Mouse (Mus musculus): ENCODE measurements around the gene Zfp58. TPM values are rescaled to one million over a fixed set of nuclear protein-coding genes. Genes with fewer than 3 reads are reported as not detected.

Gene Zfp58
- polyA plus RNA-seq (2015; fragmentation: Nextera tagmentation; extraction: Ambion mirVana), result 8.9 TPM in 2 replicates

DNA sequence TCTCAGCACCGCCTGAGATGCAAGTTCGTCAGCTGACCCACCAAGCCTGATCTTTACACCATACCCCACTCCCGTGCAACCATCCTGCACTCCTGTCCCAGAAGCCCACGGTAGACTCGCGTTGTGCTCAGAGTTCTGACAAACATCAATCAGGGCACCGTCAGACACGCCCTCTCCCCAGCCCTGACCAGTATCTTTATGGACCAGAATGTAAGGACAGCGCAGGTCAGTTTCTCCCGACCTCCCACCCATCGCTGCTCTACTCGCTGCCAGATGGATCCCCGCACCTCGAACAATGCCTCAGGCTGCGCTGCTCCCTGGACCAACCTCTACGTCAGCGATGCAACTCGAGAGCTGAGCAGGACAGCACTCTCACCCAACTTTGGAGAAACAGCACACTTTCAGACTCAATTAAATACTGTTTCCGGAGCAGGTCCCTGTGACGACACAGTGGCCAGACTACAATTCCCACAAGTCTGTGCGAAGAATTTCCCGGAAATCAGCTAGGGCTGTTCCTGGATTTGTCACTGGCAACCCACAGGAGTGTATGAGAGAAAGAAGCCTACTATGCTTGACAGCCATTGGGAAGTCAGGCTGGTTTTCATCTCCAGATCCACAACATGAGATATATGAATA is at the start of gene Zfp58:
Gene Zfp58, minus strand, starts transcription at position 472 of the 636 bp plus-strand sequence.
- Histone ChIP-seq H3K4me1 (ENCODE audit: control insufficient read depth, insufficient read depth, low read length) (peaks cover 7% of the 10 kb centered on the region), H3K36me3 (ENCODE audit: control insufficient read depth, insufficient read depth) (peaks cover 5% of the 10 kb centered on the region), H3K9me3 (replicated peaks; ENCODE audit: control insufficient read depth, low read length) (0 out of 2 replicates have a peak, but pooled peaks cover 3% of the 10 kb centered on the region), H3K27me3 (ENCODE audit: control insufficient read depth, insufficient read depth, low read length) (no peaks in the 10 kb centered on the region), H3K9ac (ENCODE audit: low read length) (peak within 1 kb of the TSS; percentile 90), H3K4me2 (ENCODE audit: low read depth, low read length) (peak within 1 kb of the TSS; percentile 91), H3K4me3 (ENCODE audit: low read length) (peak within 1 kb of the TSS; percentile 97), H3K27ac (ENCODE audit: low read length) (peak within 1 kb of the TSS; percentile 40)
- ATAC-seq (replicated peaks; ENCODE audit: extremely low read depth, insufficient read depth, low FRiP score), result peak; percentile 97
- under 1% methylated on average over 22 of the region's 22 CpGs for WGBS

DNA sequence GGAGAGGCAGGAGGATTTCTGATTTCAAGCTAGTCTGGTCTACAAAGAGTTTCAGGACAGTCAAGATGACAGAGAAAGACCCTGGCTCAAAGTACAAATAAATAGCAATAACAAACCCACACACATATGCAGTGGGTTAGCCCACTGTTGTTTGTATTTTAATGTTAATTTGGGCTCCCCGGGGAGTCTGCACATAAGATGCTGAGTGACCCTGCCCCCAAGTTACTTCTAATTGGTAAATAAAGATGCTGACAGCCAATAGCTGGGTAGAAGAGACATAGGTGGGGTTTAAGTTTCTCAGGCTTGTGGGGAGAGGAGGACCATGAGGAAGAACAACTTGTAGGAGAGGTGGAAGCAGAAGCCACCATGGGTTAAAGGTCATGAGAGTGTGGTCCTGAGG is 45.6 kb upstream of the Zfp58 start:
- no peak overlapping the region for H3K4me3 ChIP-seq (ENCODE audit: low read length)
- H3K9ac ChIP-seq (ENCODE audit: low read length), result no peak overlapping the region
- no peak overlapping the region for H3K27ac ChIP-seq (ENCODE audit: low read length)
- ATAC-seq (replicated peaks; ENCODE audit: extremely low read depth, insufficient read depth, low FRiP score), result no peak
- WGBS, result 93% methylated on average over 1 of the region's 1 CpGs
- H3K27me3 ChIP-seq (ENCODE audit: control insufficient read depth, insufficient read depth, low read length), result no peaks in the 10 kb centered on the region
- H3K4me1 ChIP-seq (ENCODE audit: control insufficient read depth, insufficient read depth, low read length), result no peaks in the 10 kb centered on the region
- H3K36me3 ChIP-seq (ENCODE audit: control insufficient read depth, insufficient read depth), result peaks cover 36% of the 10 kb centered on the region
- H3K4me2 ChIP-seq (ENCODE audit: low read depth, low read length), result no peak overlapping the region
- no peaks in the 10 kb centered on the region for H3K9me3 ChIP-seq (replicated peaks; ENCODE audit: control insufficient read depth, low read length)

DNA sequence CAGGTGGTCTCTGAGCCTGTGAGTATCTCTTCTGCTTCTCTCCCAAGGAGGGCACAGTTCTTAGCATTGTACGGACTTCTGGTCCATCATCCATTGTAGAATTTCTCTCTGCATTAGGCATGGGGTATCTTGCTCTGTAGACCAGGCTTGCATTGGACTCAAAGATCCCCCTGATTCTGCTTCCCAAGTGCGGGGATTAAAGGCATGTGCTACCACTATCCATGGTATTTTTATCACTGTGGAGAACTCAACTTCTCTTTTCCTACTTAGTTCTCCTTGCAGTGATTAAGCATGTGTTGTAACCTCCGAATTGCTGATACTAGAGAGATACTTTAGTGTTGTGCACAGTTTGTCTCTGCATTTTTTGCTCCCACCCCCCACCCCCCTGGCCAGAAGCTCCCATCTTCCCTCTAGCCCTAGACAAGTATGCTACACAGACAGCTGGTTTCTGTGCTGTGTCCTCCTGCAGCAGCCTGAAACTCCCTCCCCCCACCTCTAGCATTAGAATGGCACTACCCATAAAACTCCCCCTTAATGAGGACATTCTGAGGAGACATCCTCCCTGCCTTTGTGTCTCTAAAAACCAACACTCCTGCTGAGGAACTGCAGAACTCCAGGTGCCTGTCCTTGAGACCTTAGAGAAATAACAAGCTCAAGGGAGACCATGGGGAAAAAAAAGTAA is 26.8 kb upstream of the Zfp58 start:
- 70% methylated on average over 3 of the region's 3 CpGs for WGBS
- Histone ChIP-seq H3K4me1 (ENCODE audit: control insufficient read depth, insufficient read depth, low read length) (peaks cover 15% of the 10 kb centered on the region), H3K36me3 (ENCODE audit: control insufficient read depth, insufficient read depth) (no peaks in the 10 kb centered on the region), H3K9me3 (replicated peaks; ENCODE audit: control insufficient read depth, low read length) (no peaks in the 10 kb centered on the region), H3K4me2 (ENCODE audit: low read depth, low read length) (no peak overlapping the region), H3K27me3 (ENCODE audit: control insufficient read depth, insufficient read depth, low read length) (no peaks in the 10 kb centered on the region), H3K27ac (ENCODE audit: low read length) (no peak overlapping the region), H3K9ac (ENCODE audit: low read length) (no peak overlapping the region), H3K4me3 (ENCODE audit: low read length) (no peak overlapping the region)
- ATAC-seq (replicated peaks; ENCODE audit: extremely low read depth, insufficient read depth, low FRiP score), result no peak

DNA sequence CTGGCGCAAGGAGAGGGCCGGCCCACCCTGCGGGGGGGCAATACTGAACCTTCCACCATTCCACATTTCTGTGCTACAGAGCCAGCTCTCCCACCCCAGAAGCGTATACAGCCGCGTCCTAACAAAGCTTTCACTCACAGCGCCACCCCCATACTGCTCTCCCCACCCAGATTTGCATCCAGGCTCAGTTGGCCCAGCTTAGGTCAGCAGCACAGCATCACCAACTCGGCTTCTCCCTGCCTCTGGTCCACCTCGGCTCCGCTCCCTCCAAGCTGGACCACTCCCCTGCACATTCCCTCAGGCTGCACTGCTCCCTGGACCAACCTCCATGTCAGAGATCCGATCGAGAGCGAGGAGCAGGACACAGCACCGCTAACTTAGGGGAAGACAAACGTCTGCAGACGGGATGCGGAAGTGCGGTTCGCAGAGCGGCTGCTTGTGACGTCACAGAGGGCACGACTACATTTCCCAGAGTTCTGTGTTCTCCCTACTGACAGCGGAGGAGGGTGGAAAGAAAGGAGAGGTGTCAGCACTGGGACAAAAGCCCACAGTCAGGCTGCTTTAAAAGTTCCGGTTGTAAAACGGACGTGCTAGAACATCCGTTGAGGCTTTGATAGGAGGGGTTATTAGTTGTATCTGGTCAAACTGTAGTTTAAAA is 25.5 kb upstream of the Zfp58 start, which contains the start of the genes Gm26965 and Zfp87:
Gene Gm26965, minus strand, starts transcription at position 399 of the 658 bp plus-strand sequence.
Gene Zfp87, minus strand, starts transcription at position 425 of the 658 bp plus-strand sequence.
- peaks cover 15% of the 10 kb centered on the region for H3K4me1 ChIP-seq (ENCODE audit: control insufficient read depth, insufficient read depth, low read length)
- H3K4me2 ChIP-seq (ENCODE audit: low read depth, low read length), result peak within 1 kb of the TSS; percentile 95
- ATAC-seq (replicated peaks; ENCODE audit: extremely low read depth, insufficient read depth, low FRiP score), result peak; percentile 97
- H3K4me3 ChIP-seq (ENCODE audit: low read length), result peak within 1 kb of the TSS; percentile 98
- peak within 1 kb of the TSS; percentile 76 for H3K27ac ChIP-seq (ENCODE audit: low read length)
- H3K9me3 ChIP-seq (replicated peaks; ENCODE audit: control insufficient read depth, low read length), result no peaks in the 10 kb centered on the region
- WGBS, result under 1% methylated on average over 27 of the region's 27 CpGs
- H3K27me3 ChIP-seq (ENCODE audit: control insufficient read depth, insufficient read depth, low read length), result no peaks in the 10 kb centered on the region
- peak within 1 kb of the TSS; percentile 89 for H3K9ac ChIP-seq (ENCODE audit: low read length)
- H3K36me3 ChIP-seq (ENCODE audit: control insufficient read depth, insufficient read depth), result peaks cover 3% of the 10 kb centered on the region; the same call in 1 of the 2 replicates

DNA sequence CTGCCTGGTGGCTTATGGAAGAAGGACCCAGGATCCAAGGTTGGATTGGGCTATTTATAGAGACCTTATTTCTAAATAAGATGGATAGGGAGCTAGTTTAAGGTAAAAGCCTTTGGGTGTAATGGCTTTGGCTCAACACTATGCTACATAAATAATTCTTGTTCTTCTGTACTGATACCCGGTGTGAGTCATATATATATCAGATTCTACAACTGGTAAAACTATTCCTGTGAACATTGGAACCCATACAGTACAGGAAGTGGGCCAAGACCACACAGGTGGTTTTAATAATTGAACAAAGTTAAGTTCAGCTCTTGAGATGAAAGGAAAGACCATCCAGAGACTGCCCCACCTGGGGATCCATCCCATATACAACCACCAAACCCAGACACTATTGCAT is 553 bp upstream of the Zfp58 start:
- 82% methylated on average over 1 of the region's 1 CpGs for WGBS
- ATAC-seq (replicated peaks; ENCODE audit: extremely low read depth, insufficient read depth, low FRiP score), result no peak
- Histone ChIP-seq H3K4me1 (ENCODE audit: control insufficient read depth, insufficient read depth, low read length) (peaks cover 7% of the 10 kb centered on the region), H3K27me3 (ENCODE audit: control insufficient read depth, insufficient read depth, low read length) (no peaks in the 10 kb centered on the region), H3K9me3 (replicated peaks; ENCODE audit: control insufficient read depth, low read length) (0 out of 2 replicates have a peak, but pooled peaks cover 1% of the 10 kb centered on the region), H3K36me3 (ENCODE audit: control insufficient read depth, insufficient read depth) (peaks cover 2% of the 10 kb centered on the region; the same call in 1 of the 2 replicates), H3K27ac (ENCODE audit: low read length) (no peak overlapping the region), H3K4me3 (ENCODE audit: low read length) (no peak overlapping the region), H3K4me2 (ENCODE audit: low read depth, low read length) (peak overlapping the region; percentile 91; the same call in 1 of the 2 replicates), H3K9ac (ENCODE audit: low read length) (no peak overlapping the region)

DNA sequence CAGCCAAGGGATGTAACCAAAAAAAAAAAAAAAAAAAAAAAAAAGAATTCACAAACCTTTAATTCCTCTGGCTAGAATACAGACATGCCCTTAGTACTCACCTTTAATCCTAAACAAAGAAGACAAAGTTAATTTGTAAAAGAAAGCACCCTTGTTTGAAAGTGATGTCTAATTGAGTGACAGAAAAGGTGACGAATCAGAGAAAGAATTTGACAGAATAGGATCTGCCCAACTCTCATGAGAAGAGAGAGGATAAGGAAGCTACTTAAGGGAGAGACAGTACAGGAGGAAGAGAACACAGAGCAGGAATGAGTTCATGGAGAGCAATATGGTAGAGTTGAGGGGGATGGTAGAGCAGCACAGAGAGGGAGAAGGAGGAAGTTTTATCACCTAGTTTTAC is 4.7 kb downstream of the Zfp58 start:
- H3K36me3 ChIP-seq (ENCODE audit: control insufficient read depth, insufficient read depth), result peaks cover 45% of the 10 kb centered on the region
- H3K27ac ChIP-seq (ENCODE audit: low read length), result no peak overlapping the region
- 93% methylated on average over 1 of the region's 1 CpGs for whole genome bisulfite sequencing

DNA sequence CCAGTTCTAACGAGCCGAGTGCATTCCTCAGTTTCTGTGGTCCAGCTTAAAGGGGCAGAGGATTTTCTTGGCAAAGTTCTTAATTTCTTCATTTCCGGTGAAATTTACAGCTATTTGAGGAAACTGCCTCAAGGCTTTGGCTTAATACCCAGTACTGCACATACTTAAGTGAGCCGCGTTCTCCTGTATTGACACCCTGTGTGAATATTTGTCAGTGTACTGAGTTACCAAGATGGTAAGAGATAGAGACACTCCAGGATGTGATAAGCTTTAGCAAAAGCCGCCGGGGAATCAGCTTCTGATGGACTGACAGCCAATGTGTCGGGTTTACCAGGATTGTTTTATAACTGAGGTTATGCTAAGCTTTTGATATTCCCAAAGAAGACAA is 15.9 kb downstream of the Zfp58 start:
- Histone ChIP-seq H3K27me3 (ENCODE audit: control insufficient read depth, insufficient read depth, low read length) (no peaks in the 10 kb centered on the region), H3K9me3 (replicated peaks; ENCODE audit: control insufficient read depth, low read length) (no peaks in the 10 kb centered on the region), H3K27ac (ENCODE audit: low read length) (peak overlapping the region; percentile 15), H3K4me2 (ENCODE audit: low read depth, low read length) (peak overlapping the region; percentile 67), H3K36me3 (ENCODE audit: control insufficient read depth, insufficient read depth) (peaks cover 3% of the 10 kb centered on the region; the same call in 1 of the 2 replicates), H3K4me1 (ENCODE audit: control insufficient read depth, insufficient read depth, low read length) (peaks cover 6% of the 10 kb centered on the region), H3K4me3 (ENCODE audit: low read length) (peak overlapping the region; percentile 69), H3K9ac (ENCODE audit: low read length) (peak overlapping the region; percentile 72)
- WGBS, result 16% methylated on average over 8 of the region's 8 CpGs
- ATAC-seq (replicated peaks; ENCODE audit: extremely low read depth, insufficient read depth, low FRiP score), result peak; percentile 28; the same call in 1 of the 2 replicates

More for the DNA sequence above, 4.7 kb downstream of the Zfp58 start:
- no peaks in the 10 kb centered on the region for H3K27me3 ChIP-seq (ENCODE audit: control insufficient read depth, insufficient read depth, low read length)
- H3K4me3 ChIP-seq (ENCODE audit: low read length), result no peak overlapping the region
- peaks cover 22% of the 10 kb centered on the region for H3K9me3 ChIP-seq (replicated peaks; ENCODE audit: control insufficient read depth, low read length)
- no peak for ATAC-seq (replicated peaks; ENCODE audit: extremely low read depth, insufficient read depth, low FRiP score)
- peaks cover 7% of the 10 kb centered on the region for H3K4me1 ChIP-seq (ENCODE audit: control insufficient read depth, insufficient read depth, low read length)
- no peak overlapping the region for H3K9ac ChIP-seq (ENCODE audit: low read length)
- no peak overlapping the region for H3K4me2 ChIP-seq (ENCODE audit: low read depth, low read length)

DNA sequence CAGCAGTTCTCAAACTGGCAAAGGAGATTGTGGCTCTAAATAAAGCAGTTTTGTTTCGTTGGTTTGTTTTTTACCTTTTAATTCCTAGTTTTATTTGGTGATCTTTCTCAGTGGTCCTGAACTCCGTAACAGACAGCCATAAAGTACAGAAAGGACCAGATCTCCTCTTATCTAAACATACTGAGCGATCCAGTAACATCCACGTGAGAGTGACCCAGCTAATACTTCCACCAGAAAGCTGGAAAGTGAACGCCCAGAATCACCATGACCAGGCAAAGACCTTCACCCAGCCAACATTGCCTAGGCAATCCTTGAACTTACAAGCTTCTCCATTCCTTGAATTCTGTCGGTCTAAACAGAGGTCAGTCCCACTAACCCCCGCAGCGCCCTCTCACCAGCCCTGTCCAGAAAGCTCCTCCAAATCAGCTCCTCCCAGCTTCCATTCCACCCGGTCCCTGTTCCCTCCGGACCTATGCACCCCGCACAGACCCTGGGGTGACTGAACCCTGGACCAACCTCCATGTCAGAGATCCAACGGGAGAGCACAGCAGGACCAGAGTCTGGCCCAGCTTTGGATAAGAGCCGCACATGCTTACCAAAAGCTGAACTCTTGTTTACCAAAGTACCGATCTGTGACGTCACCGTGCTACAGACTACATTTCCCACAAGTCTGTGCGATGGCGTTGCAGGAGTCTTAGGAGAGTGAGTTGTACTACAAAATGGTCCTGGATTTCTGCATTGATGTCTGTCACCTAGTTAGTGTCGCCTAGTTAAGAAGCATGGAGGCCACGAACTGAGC is 16.5 kb downstream of the Zfp58 start, which contains the start of gene Zfp874b:
Gene Zfp874b, minus strand, starts transcription at position 634 of the 799 bp plus-strand sequence.
- Histone ChIP-seq H3K27me3 (ENCODE audit: control insufficient read depth, insufficient read depth, low read length) (no peaks in the 10 kb centered on the region), H3K9me3 (replicated peaks; ENCODE audit: control insufficient read depth, low read length) (no peaks in the 10 kb centered on the region), H3K4me1 (ENCODE audit: control insufficient read depth, insufficient read depth, low read length) (peaks cover 6% of the 10 kb centered on the region), H3K4me2 (ENCODE audit: low read depth, low read length) (peak within 1 kb of the TSS; percentile 67), H3K36me3 (ENCODE audit: control insufficient read depth, insufficient read depth) (peaks cover 3% of the 10 kb centered on the region; the same call in 1 of the 2 replicates), H3K4me3 (ENCODE audit: low read length) (peak within 1 kb of the TSS; percentile 69), H3K27ac (ENCODE audit: low read length) (peak within 1 kb of the TSS; percentile 15), H3K9ac (ENCODE audit: low read length) (peak within 1 kb of the TSS; percentile 72)
- 4% methylated on average over 20 of the region's 20 CpGs for WGBS
- ATAC-seq (replicated peaks; ENCODE audit: extremely low read depth, insufficient read depth, low FRiP score), result peak; percentile 92
